Mouse (Mus musculus) mesoderm, embryonic 11.5 days (tissue): ENCODE measurements around the gene Svep1.
A peak's percentile ranks its signal among the peaks of the same experiment; 100 is the strongest.

ENCODE experiments used
- DNase-seq: peaks from one replicate; pipeline ENCODE4 v3.0.0-alpha.2; 2012; ENCODE audit warnings: low read depth, low spot score

Gene Svep1

GRCm38 (mm10) chr4:58206115-58206945 is at the start of gene Svep1:
TSS of gene Svep1 (minus strand) at chr4:58206859.
- peak; percentile 86 for DNase-seq

- DNase-seq: peak; percentile 67
These were observed 46.8 kb upstream of the Svep1 start for GRCm38 (mm10) chr4:58253410-58253809.

GRCm38 (mm10) chr4:58252381-58252780 is 45.7 kb upstream of the Svep1 start:
- DNase-seq: no peak

GRCm38 (mm10) chr4:58245544-58245943 is 38.9 kb upstream of the Svep1 start:
- DNase-seq: no peak

- DNase-seq: no peak
These were observed 33.8 kb upstream of the Svep1 start for GRCm38 (mm10) chr4:58240416-58240815.

- DNase-seq: no peak
These were observed 29.2 kb upstream of the Svep1 start for GRCm38 (mm10) chr4:58235828-58236227.

- DNase-seq: no peak
These were observed 16.8 kb upstream of the Svep1 start for GRCm38 (mm10) chr4:58223499-58223898.

- DNase-seq: no peak
These were observed 4.7 kb upstream of the Svep1 start for GRCm38 (mm10) chr4:58211374-58211773.

- peak; percentile 20 for DNase-seq
These were observed 4.0 kb upstream of the Svep1 start for GRCm38 (mm10) chr4:58210557-58211090.

- no peak for DNase-seq
These were observed 927 bp downstream of the Svep1 start for GRCm38 (mm10) chr4:58205750-58206114.

GRCm38 (mm10) chr4:58201703-58202102 is 5.0 kb downstream of the Svep1 start:
- DNase-seq: no peak

GRCm38 (mm10) chr4:58200826-58201225 is 5.8 kb downstream of the Svep1 start:
- no peak for DNase-seq

GRCm38 (mm10) chr4:58197230-58197629 is 9.4 kb downstream of the Svep1 start:
- no peak for DNase-seq

GRCm38 (mm10) chr4:58196795-58197194 is 9.9 kb downstream of the Svep1 start:
- no peak for DNase-seq

- peak; percentile 18 for DNase-seq
These were observed 10.7 kb downstream of the Svep1 start for GRCm38 (mm10) chr4:58195936-58196335.

- DNase-seq: peak; percentile 14
These were observed 17.4 kb downstream of the Svep1 start for GRCm38 (mm10) chr4:58189281-58189680.

- DNase-seq: no peak
These were observed 21.3 kb downstream of the Svep1 start for GRCm38 (mm10) chr4:58185401-58185800.

GRCm38 (mm10) chr4:58184681-58185341 is 21.8 kb downstream of the Svep1 start:
- DNase-seq: no peak

- no peak for DNase-seq
These were observed 22.8 kb downstream of the Svep1 start for GRCm38 (mm10) chr4:58183897-58184296.

- no peak for DNase-seq
These were observed 28.2 kb downstream of the Svep1 start for GRCm38 (mm10) chr4:58178489-58178888.

GRCm38 (mm10) chr4:58177256-58177655 is 29.4 kb downstream of the Svep1 start:
- no peak for DNase-seq

GRCm38 (mm10) chr4:58174435-58174987 is 32.1 kb downstream of the Svep1 start:
- no peak for DNase-seq
